Mouse (Mus musculus): Measurements from ENCODE around the gene Elmo2. TPM values are rescaled to one million over a fixed set of nuclear protein-coding genes. Genes with fewer than 3 reads are reported as not detected.

Gene Elmo2
- polyA plus RNA-seq, 1 experiment, result 66.3 TPM

DNA sequence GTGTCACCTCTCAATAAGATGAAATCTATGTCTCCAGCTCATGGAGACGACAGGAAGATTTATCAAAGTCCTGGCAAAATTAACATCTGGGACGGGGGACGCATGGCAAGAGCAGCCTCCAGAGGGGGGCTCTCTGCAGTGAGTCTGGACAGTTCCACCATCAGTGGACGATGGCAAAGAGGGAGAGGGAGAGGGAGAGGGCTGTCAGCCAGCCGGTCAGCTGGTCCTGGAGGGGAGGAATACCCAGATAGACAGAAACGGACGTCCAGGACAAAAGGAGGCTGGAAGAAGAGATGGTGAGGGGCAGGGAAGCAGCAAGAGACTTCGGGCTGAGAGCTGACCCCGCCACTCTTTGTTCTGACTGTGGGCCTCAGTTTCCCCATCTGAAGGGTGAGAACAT, 73.5 kb downstream of the Elmo2 start:
- Histone ChIP-seq H3K4me3 (ENCODE audit: insufficient read depth, low read length) (no peak overlapping the region), H3K27ac (ENCODE audit: insufficient read depth, low read length) (no peak overlapping the region), H3K4me1 (ENCODE audit: control insufficient read depth, insufficient read depth, low read length) (no peaks in the 10 kb centered on the region)
- TF ChIP-seq POLR2A (IDR thresholded peaks at IDR 0.05; ENCODE audit: low read depth, low read length), result no peak

DNA sequence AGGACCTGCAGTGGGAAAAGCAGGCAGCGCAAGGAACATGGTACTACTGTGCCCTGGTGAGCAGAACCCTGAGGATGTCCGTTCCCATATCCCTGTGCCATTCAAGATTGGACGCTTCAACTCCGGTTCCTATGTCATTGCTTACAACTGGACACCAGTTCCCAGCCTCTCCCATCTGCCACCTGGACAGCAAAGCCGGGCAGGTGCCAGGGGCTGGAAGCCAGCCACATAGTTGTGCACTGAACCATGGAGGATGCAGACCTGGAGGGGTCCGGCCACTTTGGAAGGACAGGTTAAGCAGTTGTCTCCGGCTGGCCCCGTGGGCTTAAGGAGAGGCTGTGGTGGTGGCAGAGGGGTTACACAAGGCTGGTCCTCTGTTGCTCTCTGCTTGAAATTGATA, 73.9 kb downstream of the Elmo2 start:
- TF ChIP-seq POLR2A (IDR thresholded peaks at IDR 0.05; ENCODE audit: low read depth, low read length) (no peak), CTCF (IDR thresholded peaks at IDR 0.05; ENCODE audit: borderline replicate concordance, insufficient read depth, low read length) (no peak)
- no peak overlapping the region for H3K27ac ChIP-seq (ENCODE audit: insufficient read depth, low read length)

GRCm38 (mm10) chr2:165250903-165251302, 75.4 kb downstream of the Elmo2 start:
- Histone ChIP-seq H3K4me1 (ENCODE audit: control insufficient read depth, insufficient read depth, low read length) (no peaks in the 10 kb centered on the region), H3K27ac (ENCODE audit: insufficient read depth, low read length) (no peak overlapping the region), H3K4me3 (ENCODE audit: insufficient read depth, low read length) (no peak overlapping the region)
- TF ChIP-seq POLR2A (IDR thresholded peaks at IDR 0.05; ENCODE audit: low read depth, low read length) (no peak), CTCF (IDR thresholded peaks at IDR 0.05; ENCODE audit: borderline replicate concordance, insufficient read depth, low read length) (no peak)

More for the DNA sequence above, 73.9 kb downstream of the Elmo2 start:
- Histone ChIP-seq H3K4me3 (ENCODE audit: insufficient read depth, low read length) (no peak overlapping the region), H3K4me1 (ENCODE audit: control insufficient read depth, insufficient read depth, low read length) (no peaks in the 10 kb centered on the region)

DNA sequence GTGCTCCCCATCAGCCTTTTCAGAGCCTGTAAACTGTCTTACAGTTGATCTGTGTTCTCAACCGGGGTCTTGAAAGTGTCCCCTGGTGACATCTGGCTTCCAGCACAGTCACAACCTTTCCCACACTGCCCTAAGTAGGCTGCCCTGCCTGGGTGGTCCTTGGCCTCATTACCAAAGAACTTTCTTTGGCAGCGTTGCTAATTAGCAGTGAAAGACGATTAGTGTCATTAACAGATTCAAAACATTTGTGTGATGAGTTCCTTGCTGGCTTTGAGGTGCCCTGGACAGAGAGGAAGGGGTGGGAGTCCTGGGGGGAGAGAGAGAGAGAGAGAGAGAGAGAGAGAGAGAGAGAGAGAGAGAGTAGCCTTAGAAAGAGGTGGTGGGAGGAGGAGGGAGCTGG, 77.3 kb downstream of the Elmo2 start:
- H3K4me1 ChIP-seq (ENCODE audit: control insufficient read depth, insufficient read depth, low read length), result no peaks in the 10 kb centered on the region
- TF ChIP-seq POLR2A (IDR thresholded peaks at IDR 0.05; ENCODE audit: low read depth, low read length) (no peak), CTCF (IDR thresholded peaks at IDR 0.05; ENCODE audit: borderline replicate concordance, insufficient read depth, low read length) (no peak)
- H3K27ac ChIP-seq (ENCODE audit: insufficient read depth, low read length), result no peak overlapping the region
- H3K4me3 ChIP-seq (ENCODE audit: insufficient read depth, low read length), result no peak overlapping the region

- no peaks in the 10 kb centered on the region for H3K4me1 ChIP-seq (ENCODE audit: control insufficient read depth, insufficient read depth, low read length)
- H3K27ac ChIP-seq (ENCODE audit: insufficient read depth, low read length), result no peak overlapping the region
- no peak for TF ChIP-seq POLR2A (IDR thresholded peaks at IDR 0.05; ENCODE audit: low read depth, low read length)
- TF ChIP-seq CTCF (IDR thresholded peaks at IDR 0.05; ENCODE audit: borderline replicate concordance, insufficient read depth, low read length), result no peak
- no peak overlapping the region for H3K4me3 ChIP-seq (ENCODE audit: insufficient read depth, low read length)
Observed at GRCm38 (mm10) chr2:165246349-165246748, 79.9 kb downstream of the Elmo2 start.

DNA sequence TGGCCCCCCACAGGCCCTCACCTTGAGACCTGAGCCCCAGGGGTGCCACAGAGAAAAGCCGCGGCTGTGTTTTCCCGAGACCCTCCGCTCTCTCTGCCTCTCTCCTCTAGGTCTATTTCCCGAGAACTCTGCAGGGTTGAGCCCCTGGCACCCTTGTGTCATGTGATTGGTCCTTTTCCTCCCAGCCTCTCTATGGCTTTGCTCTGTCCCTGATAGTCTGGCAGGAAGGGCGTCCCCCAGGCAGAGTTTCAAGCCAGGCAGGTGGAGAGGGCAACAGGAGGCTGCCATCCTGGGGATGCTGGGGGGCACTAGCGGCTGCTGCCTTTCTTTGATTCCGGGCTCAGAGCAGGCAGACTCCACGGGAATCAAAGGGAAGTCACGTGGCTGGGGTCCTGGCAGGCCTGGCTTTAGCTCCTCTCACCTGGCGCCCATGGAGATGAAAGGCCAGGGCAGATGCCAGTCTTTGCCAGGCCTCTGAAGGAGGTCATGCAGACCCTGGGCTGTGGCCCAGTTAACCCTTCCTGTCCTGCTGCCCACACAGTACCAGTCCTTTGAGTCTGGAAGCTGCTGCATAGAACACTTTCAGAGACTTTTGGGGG, 83.1 kb downstream of the Elmo2 start:
- H3K4me1 ChIP-seq (ENCODE audit: control insufficient read depth, insufficient read depth, low read length), result no peaks in the 10 kb centered on the region
- TF ChIP-seq CTCF (IDR thresholded peaks at IDR 0.05; ENCODE audit: borderline replicate concordance, insufficient read depth, low read length), result no peak
- TF ChIP-seq POLR2A (IDR thresholded peaks at IDR 0.05; ENCODE audit: low read depth, low read length), result no peak
- no peak overlapping the region for H3K27ac ChIP-seq (ENCODE audit: insufficient read depth, low read length)
- no peak overlapping the region for H3K4me3 ChIP-seq (ENCODE audit: insufficient read depth, low read length)

DNA sequence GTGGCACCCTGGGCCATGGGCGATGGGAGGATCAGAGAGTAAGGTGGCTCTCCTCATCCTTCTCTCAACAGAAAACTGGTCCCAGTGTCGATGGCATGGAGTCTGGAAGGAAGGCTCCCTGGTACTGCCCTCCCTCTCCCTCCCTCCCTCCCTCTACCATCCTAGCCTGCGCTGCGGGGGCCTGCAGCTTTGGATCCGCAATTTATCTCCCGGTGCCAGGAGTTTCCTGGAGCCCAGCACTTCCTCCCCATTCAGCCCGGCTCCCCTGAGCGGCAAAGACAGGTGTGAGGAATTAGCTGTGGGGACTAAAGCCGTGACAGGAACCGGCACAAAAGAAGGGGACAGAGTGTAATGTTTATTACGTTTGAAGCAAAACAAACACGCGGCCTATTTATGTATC, 83.7 kb downstream of the Elmo2 start:
- no peak for TF ChIP-seq POLR2A (IDR thresholded peaks at IDR 0.05; ENCODE audit: low read depth, low read length)
- TF ChIP-seq CTCF (IDR thresholded peaks at IDR 0.05; ENCODE audit: borderline replicate concordance, insufficient read depth, low read length), result no peak
- Histone ChIP-seq H3K4me1 (ENCODE audit: control insufficient read depth, insufficient read depth, low read length) (no peaks in the 10 kb centered on the region), H3K4me3 (ENCODE audit: insufficient read depth, low read length) (no peak overlapping the region), H3K27ac (ENCODE audit: insufficient read depth, low read length) (no peak overlapping the region)

- Histone ChIP-seq H3K4me3 (ENCODE audit: insufficient read depth, low read length) (no peak overlapping the region), H3K27ac (ENCODE audit: insufficient read depth, low read length) (no peak overlapping the region), H3K4me1 (ENCODE audit: control insufficient read depth, insufficient read depth, low read length) (no peaks in the 10 kb centered on the region)
- TF ChIP-seq CTCF (IDR thresholded peaks at IDR 0.05; ENCODE audit: borderline replicate concordance, insufficient read depth, low read length), result no peak
- no peak for TF ChIP-seq POLR2A (IDR thresholded peaks at IDR 0.05; ENCODE audit: low read depth, low read length)
Observed at GRCm38 (mm10) chr2:165241786-165242185, 84.5 kb downstream of the Elmo2 start.

GRCm38 (mm10) chr2:165240371-165240770, 85.9 kb downstream of the Elmo2 start:
- no peaks in the 10 kb centered on the region for H3K4me1 ChIP-seq (ENCODE audit: control insufficient read depth, insufficient read depth, low read length)
- H3K4me3 ChIP-seq (ENCODE audit: insufficient read depth, low read length), result no peak overlapping the region
- no peak overlapping the region for H3K27ac ChIP-seq (ENCODE audit: insufficient read depth, low read length)
- TF ChIP-seq CTCF (IDR thresholded peaks at IDR 0.05; ENCODE audit: borderline replicate concordance, insufficient read depth, low read length) (no peak), POLR2A (IDR thresholded peaks at IDR 0.05; ENCODE audit: low read depth, low read length) (no peak)

- no peak overlapping the region for H3K4me3 ChIP-seq (ENCODE audit: insufficient read depth, low read length)
- no peak overlapping the region for H3K27ac ChIP-seq (ENCODE audit: insufficient read depth, low read length)
- TF ChIP-seq CTCF (IDR thresholded peaks at IDR 0.05; ENCODE audit: borderline replicate concordance, insufficient read depth, low read length) (no peak), POLR2A (IDR thresholded peaks at IDR 0.05; ENCODE audit: low read depth, low read length) (no peak)
- H3K4me1 ChIP-seq (ENCODE audit: control insufficient read depth, insufficient read depth, low read length), result no peaks in the 10 kb centered on the region
Observed at GRCm38 (mm10) chr2:165239533-165240144, 86.6 kb downstream of the Elmo2 start.

Measured in embryonic fibroblast, embryonic 13.5 days (primary cell).